Mouse (Mus musculus) G1E (cell line): Measurements from ENCODE around the gene D430041D05Rik. TPM values are rescaled to one million over a fixed set of nuclear protein-coding genes. Genes with fewer than 3 reads are reported as not detected.
"Not testable (repeated sequence)": the region's sequence is repeated elsewhere in the genome, so short reads cannot be mapped to it uniquely, and the experiment has no call there.

Experiments used
- ATAC-seq: 2 replicates; pipeline ENCODE4 v1.8.0; 2016; ENCODE audit warnings: mild to moderate bottlenecking; ENCODE audit not compliant: insufficient number of reproducible peaks, poor library complexity, low FRiP score, severe bottlenecking; ENCODE audit errors: extremely low read depth
- DNase-seq: peaks from one replicate; pipeline ENCODE4 v3.0.0; 2012; ENCODE audit warnings: low spot score
- H3K27me3 ChIP-seq: 2 replicates; pipeline ENCODE4 v1.6.1; 2012; ENCODE audit warnings: mild to moderate bottlenecking, low read length, inconsistent platforms; ENCODE audit not compliant: insufficient read depth
- H3K36me3 ChIP-seq: replicated peaks from 2 replicates; pipeline ENCODE3; 2012; ENCODE audit warnings: mild to moderate bottlenecking, inconsistent platforms
- H3K4me1 ChIP-seq: 2 replicates; pipeline ENCODE4 v1.6.1; 2012; ENCODE audit warnings: low read depth, low read length, inconsistent platforms, mixed read lengths; ENCODE audit not compliant: insufficient read depth
- H3K4me3 ChIP-seq: 2 replicates; pipeline ENCODE4 v1.5.1; 2012; ENCODE audit warnings: low read depth, mild to moderate bottlenecking, inconsistent platforms, low read length, moderate library complexity, mixed read lengths
- H3K9me3 ChIP-seq: replicated peaks from 2 replicates; pipeline ENCODE4 v1.6.1; 2012; ENCODE audit warnings: inconsistent platforms
- CTCF ChIP-seq: IDR thresholded peaks from 2 replicates; pipeline ENCODE4 v1.5.1; 2012; ENCODE audit warnings: low read depth, low read length, inconsistent platforms, mixed read lengths
- GATA1 ChIP-seq: IDR thresholded peaks from 2 replicates; pipeline ENCODE4 v1.6.1; 2012; ENCODE audit warnings: borderline replicate concordance, low read length, inconsistent platforms, mixed read lengths
- GATA2 ChIP-seq: IDR thresholded peaks from 2 replicates; pipeline ENCODE4 v1.6.1; 2012; ENCODE audit warnings: low read depth, low read length, inconsistent platforms, borderline replicate concordance
- POLR2AphosphoS5 ChIP-seq: IDR thresholded peaks from 2 replicates; pipeline ENCODE4 v1.6.1; 2012; ENCODE audit warnings: low read depth, low read length, inconsistent platforms; ENCODE audit not compliant: insufficient replicate concordance
- TAL1 ChIP-seq: conservative IDR thresholded peaks from 2 replicates; pipeline ENCODE4 v1.6.1; 2012; ENCODE audit warnings: low read depth, low read length, inconsistent platforms, mixed read lengths
- polyA plus RNA-seq: library from polyadenylated mRNA; stranded (reverse); fragments of >175 nt; gene quantifications from 2 replicates; pipeline ENCODE4 v1.2.3, GENCODE M21; 2012
- total RNA-seq, 2 experiments: library from RNA; stranded (forward) in 1 of 2; stranded (reverse) in 1 of 2; fragments of 200-1000 nt in 1 of 2; fragments of >200 nt in 1 of 2; fragmentation: Nextera tagmentation in 1 of 2; gene quantifications; 2 replicates each; pipeline ENCODE4 v1.2.3; 2014 to 2017

Gene D430041D05Rik
- total and polyA plus RNA-seq, 3 experiments: 0.01 to 0.22 TPM; not detected in 1

DNA sequence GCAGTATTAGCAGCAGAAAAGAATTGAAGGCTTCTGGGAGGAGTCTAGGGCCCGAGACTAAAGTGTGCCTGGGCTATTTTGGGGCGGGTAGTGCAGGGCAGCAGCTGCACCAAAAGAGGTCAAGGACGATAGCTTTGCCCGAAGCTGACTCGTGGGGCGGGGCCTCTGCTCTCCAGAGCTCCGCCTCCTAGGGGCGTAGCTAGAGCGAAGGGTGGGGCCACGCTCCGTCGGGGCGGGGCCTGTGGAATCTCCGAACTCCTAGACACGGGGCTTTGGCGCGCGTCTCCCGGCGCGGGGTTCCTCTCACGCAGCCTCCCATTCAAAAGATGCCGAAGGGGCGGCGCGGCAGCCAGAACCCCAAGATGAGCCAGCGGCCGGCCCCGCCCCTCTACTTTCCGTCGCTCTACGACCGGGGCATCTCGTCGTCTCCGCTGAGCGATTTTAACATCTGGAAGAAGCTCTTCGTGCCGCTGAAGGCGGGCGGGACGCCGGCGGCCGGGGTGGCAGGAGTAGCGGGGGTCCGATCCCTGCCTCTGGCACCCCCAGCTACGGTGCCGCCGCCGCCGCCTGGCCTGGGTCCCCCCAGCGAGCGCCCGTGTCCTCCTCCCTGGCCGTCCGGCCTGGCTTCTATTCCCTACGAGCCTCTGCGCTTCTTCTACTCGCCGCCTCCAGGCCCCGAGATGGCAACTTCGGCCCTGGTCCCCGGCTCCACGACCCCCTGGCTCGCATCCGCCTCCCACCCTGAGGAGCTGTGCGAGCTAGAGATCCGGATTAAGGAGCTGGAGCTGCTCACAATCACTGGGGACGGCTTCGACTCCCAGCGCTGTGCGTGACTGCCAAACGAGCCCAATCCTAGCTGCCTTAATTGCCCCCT, 288.1 kb downstream of the D430041D05Rik start, which contains the start of gene A930018P22Rik:
Gene A930018P22Rik (plus strand): TSS at position 265 of the 874 bp plus-strand sequence.
- DNase-seq (peak; percentile 73), ATAC-seq (peak; percentile 78)
- TF ChIP-seq POLR2AphosphoS5 (no peak), GATA1 (no peak), CTCF (no peak), GATA2 (no peak), TAL1 (no peak)
- Histone ChIP-seq H3K4me3 (peak within 1 kb of the TSS; percentile 76), H3K9me3 (no peaks in the 10 kb centered on the region), H3K27me3 (peaks cover 13% of the 10 kb centered on the region), H3K4me1 (peaks cover 41% of the 10 kb centered on the region), H3K36me3 (no peaks in the 10 kb centered on the region)

DNA sequence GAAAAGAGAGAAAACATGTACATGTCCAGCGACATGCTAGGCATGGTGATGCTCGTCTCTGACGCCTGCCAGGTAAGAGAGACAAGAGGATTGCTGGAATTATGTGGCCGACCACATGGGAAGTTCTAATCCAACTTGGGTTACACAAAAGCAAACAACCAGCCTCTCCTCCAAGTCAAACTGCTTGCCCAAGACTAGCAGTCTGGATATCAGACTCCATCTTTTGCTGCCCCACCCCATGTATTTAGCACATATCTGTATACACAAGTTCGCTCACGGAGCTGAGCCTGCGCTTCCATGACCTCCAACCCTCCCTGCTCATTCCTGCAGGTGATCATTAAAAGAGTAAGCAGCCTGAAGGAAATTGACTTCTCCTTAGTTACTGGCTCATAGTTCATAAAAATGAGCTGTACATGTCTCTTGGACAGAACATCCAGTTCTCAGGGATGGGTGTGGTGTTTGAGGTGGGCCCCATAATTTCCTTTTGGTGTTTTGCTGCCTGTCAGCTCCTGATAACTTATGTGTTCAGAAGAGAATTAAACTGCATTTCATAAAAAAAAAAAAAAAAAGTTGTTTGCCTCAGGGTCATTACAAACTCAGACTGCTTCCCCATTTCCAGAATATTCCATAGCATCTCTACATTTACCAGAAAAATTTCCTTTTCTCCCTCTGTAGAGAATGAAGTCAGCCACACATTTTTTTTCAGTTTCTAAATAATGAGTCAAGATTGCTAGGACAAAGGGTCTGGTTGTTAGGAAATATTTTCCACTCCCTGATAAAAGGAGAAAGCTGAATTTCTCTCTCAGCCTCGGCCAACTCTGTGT, 288.9 kb downstream of the D430041D05Rik start:
- Histone ChIP-seq H3K27me3 (peaks cover 9% of the 10 kb centered on the region), H3K4me3 (peak overlapping the region; percentile 76; the same call in 1 of the 2 replicates), H3K9me3 (no peaks in the 10 kb centered on the region), H3K36me3 (no peaks in the 10 kb centered on the region), H3K4me1 (peaks cover 46% of the 10 kb centered on the region)
- ATAC-seq (peak; percentile 40; the same call in 1 of the 2 replicates), DNase-seq (peak; percentile 55)
- TF ChIP-seq POLR2AphosphoS5: no peak
- peak; percentile 39; the same call in 1 of the 2 replicates for TF ChIP-seq TAL1

DNA sequence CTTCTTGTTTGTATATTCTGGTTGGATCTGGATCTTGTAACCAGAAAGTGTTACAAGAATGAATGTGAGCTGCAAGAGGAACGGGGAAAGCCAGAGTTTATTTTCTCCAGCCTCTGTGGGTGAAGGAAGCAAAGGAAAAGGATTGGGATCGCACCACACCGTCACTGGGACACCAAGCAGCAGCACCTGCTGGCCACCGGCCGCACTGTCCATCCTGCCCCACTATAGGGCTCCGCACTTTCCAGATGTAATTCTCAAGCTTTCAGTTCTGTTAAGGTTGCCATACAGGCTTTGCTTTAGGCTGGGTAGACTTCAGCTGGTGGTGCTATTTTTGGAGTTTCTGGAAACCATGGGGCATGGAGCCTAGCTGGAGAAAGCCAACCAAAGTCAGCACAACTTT, 290.5 kb downstream of the D430041D05Rik start:
- Histone ChIP-seq H3K4me3 (no peak overlapping the region), H3K27me3 (peaks cover under 1% of the 10 kb centered on the region), H3K9me3 (no peaks in the 10 kb centered on the region), H3K4me1 (peaks cover 46% of the 10 kb centered on the region), H3K36me3 (no peaks in the 10 kb centered on the region)
- DNase-seq (no peak), ATAC-seq (no peak)
- no peak for TF ChIP-seq CTCF
- TF ChIP-seq GATA2: no peak
- no peak for TF ChIP-seq TAL1
- TF ChIP-seq GATA1: no peak
- no peak for TF ChIP-seq POLR2AphosphoS5

DNA sequence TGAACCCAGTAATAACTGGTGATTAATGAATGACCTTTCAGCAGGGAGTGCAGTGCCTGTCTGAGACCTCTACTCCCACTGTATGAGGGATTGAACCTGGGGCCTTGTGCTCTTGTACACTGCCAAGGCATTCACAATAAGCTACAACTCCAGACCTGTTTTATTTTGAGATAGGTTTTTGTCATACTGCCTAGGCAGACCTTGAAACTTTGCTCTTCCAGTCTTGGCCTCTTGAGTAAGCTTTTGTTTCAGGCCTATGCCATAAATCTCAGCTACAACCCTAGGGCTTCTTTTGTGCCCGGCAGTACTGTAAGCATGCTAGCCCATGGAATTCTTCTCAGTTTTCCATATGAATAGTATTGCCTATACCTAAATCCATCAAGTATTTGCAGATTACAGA, 291.7 kb downstream of the D430041D05Rik start:
- Histone ChIP-seq H3K9me3 (no peaks in the 10 kb centered on the region), H3K4me1 (peaks cover 40% of the 10 kb centered on the region), H3K4me3 (no peak overlapping the region), H3K36me3 (no peaks in the 10 kb centered on the region), H3K27me3 (no peaks in the 10 kb centered on the region)
- no peak for TF ChIP-seq TAL1
- no peak for TF ChIP-seq GATA1
- TF ChIP-seq POLR2AphosphoS5: no peak
- no peak for TF ChIP-seq CTCF
- no peak for TF ChIP-seq GATA2
- ATAC-seq: no peak
- DNase-seq: no peak

DNA sequence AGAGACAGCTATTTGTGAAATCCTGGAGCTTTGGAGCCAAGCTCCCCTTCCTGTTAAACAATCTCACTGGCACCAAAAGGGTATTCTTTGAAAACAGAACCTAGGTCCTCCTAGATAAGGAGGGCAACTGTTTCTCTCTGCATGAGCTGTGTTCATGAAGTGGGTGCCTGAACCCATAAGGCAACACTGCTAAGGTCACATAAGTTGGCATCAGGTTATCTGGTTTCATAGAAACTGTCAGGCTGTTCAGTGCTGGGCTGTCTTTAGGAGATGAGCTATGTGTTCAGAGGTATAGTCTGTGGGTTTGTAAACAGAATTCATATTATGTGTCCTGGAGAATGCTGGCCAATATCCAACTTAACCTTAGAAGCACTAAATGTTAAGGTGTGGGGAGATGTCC, 293.6 kb downstream of the D430041D05Rik start:
- H3K4me1 ChIP-seq: peaks cover 26% of the 10 kb centered on the region
- H3K36me3 ChIP-seq, ATAC-seq, H3K27me3 ChIP-seq, H3K4me3 ChIP-seq, DNase-seq, H3K9me3 ChIP-seq: not testable (repeated sequence)

DNA sequence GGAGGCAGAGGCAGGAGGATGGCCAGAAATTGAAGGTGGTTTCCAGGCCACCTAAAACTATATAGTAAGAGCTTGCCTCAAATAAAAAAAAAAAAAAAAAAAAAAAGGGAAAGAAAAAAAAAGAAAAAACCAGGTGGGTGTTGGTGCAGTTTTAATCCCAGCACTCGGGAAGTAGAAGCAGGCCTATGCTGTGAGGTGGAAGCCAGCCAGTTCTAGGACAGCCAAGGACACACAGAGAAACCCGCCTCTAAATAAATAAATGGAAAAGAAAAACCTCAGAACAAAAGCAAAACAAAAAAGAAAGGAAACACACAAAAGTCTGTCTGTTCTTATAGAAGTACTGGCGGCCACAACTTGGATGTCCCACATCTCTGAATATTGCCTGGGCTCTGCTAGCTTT, 295.9 kb downstream of the D430041D05Rik start:
- no peaks in the 10 kb centered on the region for H3K36me3 ChIP-seq
- DNase-seq (no peak), ATAC-seq (no peak)
- no peaks in the 10 kb centered on the region for H3K9me3 ChIP-seq
- TF ChIP-seq GATA2 (no peak), POLR2AphosphoS5 (no peak), GATA1 (no peak), CTCF (no peak), TAL1 (no peak)
- no peak overlapping the region for H3K4me3 ChIP-seq
- H3K27me3 ChIP-seq: no peaks in the 10 kb centered on the region
- peaks cover 9% of the 10 kb centered on the region for H3K4me1 ChIP-seq

DNA sequence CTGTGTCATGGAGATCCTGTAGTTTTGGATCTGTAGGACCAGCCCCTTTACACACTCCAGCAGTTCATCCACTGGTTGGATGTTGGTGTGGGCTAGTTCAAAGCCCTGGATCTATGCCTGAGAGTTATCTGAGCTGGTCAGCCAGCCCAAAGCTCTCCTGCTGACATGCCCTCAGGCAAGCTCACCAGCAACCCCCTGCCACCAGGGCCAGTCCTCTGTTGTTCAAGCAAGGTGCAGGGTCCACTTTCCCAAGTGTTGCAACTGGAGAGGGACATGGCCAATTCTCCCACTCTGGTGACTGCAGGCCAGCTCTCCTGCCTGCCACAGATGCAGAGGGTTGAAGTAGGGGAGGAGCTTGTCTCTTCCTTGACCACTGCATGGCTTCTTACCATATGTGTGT, 297.2 kb downstream of the D430041D05Rik start:
- H3K36me3 ChIP-seq, DNase-seq, H3K4me3 ChIP-seq, H3K9me3 ChIP-seq, H3K27me3 ChIP-seq, ATAC-seq: not testable (repeated sequence)
- peaks cover 15% of the 10 kb centered on the region for H3K4me1 ChIP-seq

DNA sequence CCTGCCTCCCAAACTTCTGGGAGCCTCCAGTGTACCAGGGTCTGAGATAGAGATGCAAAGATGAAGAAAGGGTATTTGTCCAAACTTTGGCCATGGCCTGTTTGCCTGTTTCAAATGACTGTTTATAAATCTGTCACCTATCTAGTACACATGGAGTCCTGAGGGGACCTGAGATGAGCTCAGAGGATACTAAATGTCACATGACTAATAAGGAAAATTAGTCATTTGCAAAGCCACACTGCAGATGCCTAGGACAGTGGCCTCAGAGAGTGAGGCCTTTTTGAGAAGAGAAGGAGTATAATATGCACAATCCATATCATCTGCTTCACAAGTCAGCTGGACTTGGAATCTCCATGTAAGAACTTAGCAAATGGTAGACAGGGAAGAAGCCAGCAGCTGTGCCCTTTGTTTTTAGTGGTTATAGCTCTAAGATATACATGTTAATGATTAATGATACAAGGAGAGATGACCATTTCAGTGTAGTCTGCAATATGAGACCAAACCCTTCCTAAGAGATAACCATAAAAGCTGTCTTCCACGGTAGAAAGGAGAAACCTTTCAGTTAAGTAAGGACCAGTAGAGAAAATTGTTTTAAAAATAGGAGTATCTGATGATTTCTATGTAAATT, 299.5 kb downstream of the D430041D05Rik start:
- H3K9me3 ChIP-seq, ATAC-seq, H3K27me3 ChIP-seq, DNase-seq, H3K4me3 ChIP-seq, H3K36me3 ChIP-seq: not testable (repeated sequence)
- H3K4me1 ChIP-seq: peaks cover 15% of the 10 kb centered on the region
